Mouse (Mus musculus): Measurements from ENCODE around the gene Dctpp1.

DNA sequence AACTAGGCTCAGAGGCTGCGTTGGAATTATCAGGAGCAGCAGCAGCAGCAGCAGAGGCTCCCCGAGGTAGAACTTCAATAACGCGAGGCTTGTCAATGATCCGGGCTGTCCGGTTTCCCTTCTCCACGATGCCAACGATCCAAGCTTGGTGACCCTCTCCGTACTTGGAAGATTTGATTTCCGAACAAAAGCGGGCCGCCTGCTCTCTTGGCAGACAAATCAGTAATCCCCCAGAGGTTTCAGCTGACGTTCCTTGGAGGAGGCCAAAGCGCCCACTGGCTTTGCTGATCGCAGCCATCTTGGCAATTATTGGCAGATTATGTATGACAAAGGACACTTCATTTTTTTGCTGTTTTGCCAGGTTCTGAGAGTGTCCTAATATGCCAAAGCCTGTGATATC, 12.1 kb upstream of the Dctpp1 start:
- TF ChIP-seq POLR2A (IDR thresholded peaks at IDR 0.05; ENCODE audit: low read depth, low read length) (no peak), CTCF (IDR thresholded peaks at IDR 0.05; ENCODE audit: extremely low read depth, insufficient read length, insufficient replicate concordance, low read depth, low read length) (no peak)
